ENCODE assay signal across 9 mouse cellular contexts in the genomic region with DNA sequence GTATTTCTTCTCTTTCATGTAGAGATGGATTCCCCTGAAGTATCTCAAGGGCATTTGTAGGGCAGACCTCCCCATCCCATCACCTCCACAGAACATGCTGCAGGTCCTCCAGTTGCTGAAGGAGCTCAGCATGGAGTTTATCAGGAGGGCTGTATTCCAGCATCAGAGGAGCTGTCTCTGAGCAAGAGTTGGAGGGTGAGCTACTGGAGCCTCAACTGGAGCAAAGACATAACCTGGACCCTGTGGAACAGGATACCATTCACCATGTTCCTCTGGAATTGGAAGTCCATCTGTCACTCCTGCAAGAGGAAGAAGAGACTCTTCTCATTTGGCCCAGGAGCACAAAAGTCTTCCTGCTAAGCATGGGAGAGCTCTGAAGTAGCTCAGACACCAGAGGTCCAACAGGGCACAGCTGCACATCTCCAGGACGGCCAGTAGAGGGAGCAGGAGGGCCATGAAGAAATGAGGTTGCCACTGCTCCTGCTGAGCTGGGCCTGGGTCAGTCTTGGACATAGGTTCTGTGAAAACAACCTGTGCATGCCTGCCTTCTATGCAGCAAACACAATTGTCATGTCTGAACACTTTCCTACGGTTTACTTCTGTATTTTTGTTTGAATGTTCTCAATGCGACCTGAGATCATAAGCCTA. TPM values are rescaled to one million over a fixed set of nuclear protein-coding genes. Genes with fewer than 3 reads are reported as not detected.
DNase-seq lines count a peak whose midpoint lies in the region; ATAC-seq lines count a peak whose summit lies in the region.
"Had no signal": no experiment of that assay in that cellular context is flagged by ENCODE, and none has a peak within 500 bp of the region (broad histone marks: within the 10 kb centered on the region; RNA-seq: fewer than 3 reads in every experiment).

No protein-coding gene starts in this region.

- H3K27ac ChIP-seq in heart, embryonic 12.5 days (ENCODE audit: poor library complexity, severe bottlenecking): no peak overlapping the region
- H3K27ac ChIP-seq in kidney, embryonic 16.5 days (ENCODE audit: low read length): no peak overlapping the region
- no peak overlapping the region for H3K27ac ChIP-seq in liver, embryonic 11.5 days (ENCODE audit: low read depth, low read length)
- H3K27ac ChIP-seq: embryonic facial prominence, embryonic 13.5 days had no signal

- no peaks in the 10 kb centered on the region for H3K4me1 ChIP-seq in heart, embryonic 12.5 days (replicated peaks)
- H3K4me1 ChIP-seq in kidney, embryonic 16.5 days (ENCODE audit: insufficient read depth, low read length): no peaks in the 10 kb centered on the region
- no peaks in the 10 kb centered on the region for H3K4me1 ChIP-seq in liver, embryonic 11.5 days (replicated peaks; ENCODE audit: control insufficient read depth, insufficient read depth, low read length)
- H3K4me1 ChIP-seq: embryonic facial prominence, embryonic 13.5 days had no signal

- no peak overlapping the region for H3K4me2 ChIP-seq in heart, embryonic 12.5 days
- H3K4me2 ChIP-seq in kidney, embryonic 16.5 days (replicated peaks; ENCODE audit: low read depth, low read length): no peak overlapping the region
- H3K4me2 ChIP-seq in liver, embryonic 11.5 days: no peak overlapping the region
- H3K4me2 ChIP-seq: embryonic facial prominence, embryonic 13.5 days had no signal

- WGBS in heart, embryonic 12.5 days: 22% methylated on average over 3 of the region's 3 CpGs
- 20% methylated on average over 3 of the region's 3 CpGs for WGBS in kidney, embryonic 16.5 days
- WGBS in liver, embryonic 11.5 days: 22% methylated on average over 3 of the region's 3 CpGs

- H3K4me3 ChIP-seq in heart, embryonic 12.5 days: no peak overlapping the region
- H3K4me3 ChIP-seq in kidney, embryonic 16.5 days (ENCODE audit: low read length): no peak overlapping the region
- no peak overlapping the region for H3K4me3 ChIP-seq in liver, embryonic 11.5 days (ENCODE audit: low read depth, low read length)
- H3K4me3 ChIP-seq: embryonic facial prominence, embryonic 13.5 days had no signal

- no peaks in the 10 kb centered on the region for H3K9me3 ChIP-seq in heart, embryonic 12.5 days (replicated peaks)
- H3K9me3 ChIP-seq in kidney, embryonic 16.5 days (ENCODE audit: low read length): no peaks in the 10 kb centered on the region
- H3K9me3 ChIP-seq in liver, embryonic 11.5 days (ENCODE audit: control insufficient read depth, low read length): no peaks in the 10 kb centered on the region
- H3K9me3 ChIP-seq: embryonic facial prominence, embryonic 13.5 days had no signal

- peak; percentile 85 for DNase-seq in brain, adult 2 months (ENCODE audit: low read depth, low spot score)
- DNase-seq in liver, embryonic 11.5 days (ENCODE audit: low spot score): peak; percentile 63
- peak; percentile 82 for DNase-seq in neural tube, embryonic 10.5 days (ENCODE audit: extremely low spot score, low spot score)
- DNase-seq in splenic B cell, adult 2 months (ENCODE audit: low read depth, low spot score): peak; percentile 84

- 0 out of 2 replicates have a peak, but pooled peaks cover 4% of the 10 kb centered on the region for H3K27me3 ChIP-seq in heart, embryonic 12.5 days (replicated peaks)
- H3K27me3 ChIP-seq in kidney, embryonic 16.5 days (ENCODE audit: insufficient read depth, low read length): peaks cover 6% of the 10 kb centered on the region; the same call in 1 of the 2 replicates
- H3K27me3 ChIP-seq in liver, embryonic 11.5 days (replicated peaks; ENCODE audit: control insufficient read depth, insufficient read depth, low read length): no peaks in the 10 kb centered on the region; the same call in 1 of the 2 replicates
- H3K27me3 ChIP-seq in splenic B cell, adult 2 months (ENCODE audit: control insufficient read depth, insufficient read depth, low read length, poor library complexity, severe bottlenecking): no peaks in the 10 kb centered on the region

- peak; percentile 67 for ATAC-seq in CD4-positive, CD25-positive, alpha-beta regulatory T cell, adult 4 months
- ATAC-seq in erythroblast, adult 5-6 weeks (replicated peaks; ENCODE audit: low FRiP score, poor library complexity, severe bottlenecking): peak; percentile 95
- ATAC-seq in heart, embryonic 12.5 days (ENCODE audit: insufficient number of reproducible peaks, low FRiP score): peak; percentile 57
- peak; percentile 92 for ATAC-seq in kidney, embryonic 16.5 days (ENCODE audit: low FRiP score, low TSS enrichment)
- peak; percentile 67 for ATAC-seq in liver, embryonic 11.5 days (replicated peaks; ENCODE audit: low FRiP score)

- no peaks in the 10 kb centered on the region for H3K36me3 ChIP-seq in heart, embryonic 12.5 days
- no peaks in the 10 kb centered on the region for H3K36me3 ChIP-seq in kidney, embryonic 16.5 days (ENCODE audit: insufficient read depth, low read length)
- H3K36me3 ChIP-seq in liver, embryonic 11.5 days (ENCODE audit: control insufficient read depth, insufficient read depth, low read length): no peaks in the 10 kb centered on the region
- H3K36me3 ChIP-seq in splenic B cell, adult 2 months (ENCODE audit: control insufficient read depth, insufficient read depth, low read length, poor library complexity, severe bottlenecking): no peaks in the 10 kb centered on the region
- H3K36me3 ChIP-seq: embryonic facial prominence, embryonic 13.5 days had no signal

- no peak overlapping the region for H3K9ac ChIP-seq in heart, embryonic 12.5 days
- no peak overlapping the region for H3K9ac ChIP-seq in kidney, embryonic 16.5 days (replicated peaks; ENCODE audit: low read length)
- H3K9ac ChIP-seq in liver, embryonic 11.5 days (ENCODE audit: low read depth, low read length): no peak overlapping the region
- H3K9ac ChIP-seq: embryonic facial prominence, embryonic 13.5 days had no signal

RNA-seq across cellular contexts. Expression of gene Ifnab, which starts 5.2 kb away (rescaled TPM):
- not detected for polyA plus RNA-seq in CD4-positive, CD25-positive, alpha-beta regulatory T cell, adult 4 months (2017; shearing (Covaris generic))
- total RNA-seq in erythroblast, adult 5-6 weeks (2015; ENCODE audit: low replicate concordance): not detected in 2 replicates
- total RNA-seq in erythroblast, adult 5-6 weeks (2017; ENCODE audit: low replicate concordance): not detected in 2 replicates
- not detected in 2 replicates for polyA plus RNA-seq in heart, embryonic 12.5 days (2016; fragmentation: Nextera tagmentation; extraction: Ambion mirVana)
- polyA plus RNA-seq in kidney, embryonic 16.5 days (2015; fragmentation: Nextera tagmentation; extraction: Ambion mirVana): not detected in 2 replicates
- polyA plus RNA-seq in liver, embryonic 11.5 days (2014; fragmentation: Nextera tagmentation; extraction: Ambion mirVana): not detected in 2 replicates
- polyA plus RNA-seq: embryonic facial prominence, embryonic 13.5 days had no signal

RNA-seq across cellular contexts. Expression of gene Ifna2, which starts 12.6 kb away (rescaled TPM):
- polyA plus RNA-seq in CD4-positive, CD25-positive, alpha-beta regulatory T cell, adult 4 months (2017; shearing (Covaris generic)): not detected
- not detected in 2 replicates for total RNA-seq in erythroblast, adult 5-6 weeks (2015; ENCODE audit: low replicate concordance)
- total RNA-seq in erythroblast, adult 5-6 weeks (2017; ENCODE audit: low replicate concordance): not detected in 2 replicates
- polyA plus RNA-seq in heart, embryonic 12.5 days (2016; fragmentation: Nextera tagmentation; extraction: Ambion mirVana): not detected in 2 replicates
- not detected in 2 replicates for polyA plus RNA-seq in kidney, embryonic 16.5 days (2015; fragmentation: Nextera tagmentation; extraction: Ambion mirVana)
- not detected in 2 replicates for polyA plus RNA-seq in liver, embryonic 11.5 days (2014; fragmentation: Nextera tagmentation; extraction: Ambion mirVana)
- polyA plus RNA-seq: embryonic facial prominence, embryonic 13.5 days had no signal

RNA-seq across cellular contexts. Expression of gene Ifna16, which starts 19.6 kb away (rescaled TPM):
- polyA plus RNA-seq in CD4-positive, CD25-positive, alpha-beta regulatory T cell, adult 4 months (2017; shearing (Covaris generic)): not detected
- total RNA-seq in erythroblast, adult 5-6 weeks (2015; ENCODE audit: low replicate concordance): not detected in 2 replicates
- not detected in 2 replicates for total RNA-seq in erythroblast, adult 5-6 weeks (2017; ENCODE audit: low replicate concordance)
- polyA plus RNA-seq in heart, embryonic 12.5 days (2016; fragmentation: Nextera tagmentation; extraction: Ambion mirVana): not detected in 2 replicates
- not detected in 2 replicates for polyA plus RNA-seq in kidney, embryonic 16.5 days (2015; fragmentation: Nextera tagmentation; extraction: Ambion mirVana)
- not detected in 2 replicates for polyA plus RNA-seq in liver, embryonic 11.5 days (2014; fragmentation: Nextera tagmentation; extraction: Ambion mirVana)
- polyA plus RNA-seq: embryonic facial prominence, embryonic 13.5 days had no signal

RNA-seq across cellular contexts. Expression of gene Gm26566, which starts 25.2 kb away (rescaled TPM):
- polyA plus RNA-seq in CD4-positive, CD25-positive, alpha-beta regulatory T cell, adult 4 months (2017; shearing (Covaris generic)): not detected
- total RNA-seq in erythroblast, adult 5-6 weeks (2015; ENCODE audit: low replicate concordance): not detected in 2 replicates
- total RNA-seq in erythroblast, adult 5-6 weeks (2017; ENCODE audit: low replicate concordance): not detected in 2 replicates
- polyA plus RNA-seq in heart, embryonic 12.5 days (2016; fragmentation: Nextera tagmentation; extraction: Ambion mirVana): 0.83 and 1.1 TPM in 2 replicates
- polyA plus RNA-seq in kidney, embryonic 16.5 days (2015; fragmentation: Nextera tagmentation; extraction: Ambion mirVana): 1.3 and 1.4 TPM in 2 replicates
- polyA plus RNA-seq in liver, embryonic 11.5 days (2014; fragmentation: Nextera tagmentation; extraction: Ambion mirVana): 0.85 and 0.96 TPM in 2 replicates

RNA-seq across cellular contexts. Expression of gene Klhl9, which starts 25.9 kb away (rescaled TPM):
- polyA plus RNA-seq in CD4-positive, CD25-positive, alpha-beta regulatory T cell, adult 4 months (2017; shearing (Covaris generic)): 10 to 100 TPM; 27.3 to 43.0 TPM
- 18.6 and 26.3 TPM in 2 replicates for total RNA-seq in erythroblast, adult 5-6 weeks (2015; ENCODE audit: low replicate concordance)
- total RNA-seq in erythroblast, adult 5-6 weeks (2017; ENCODE audit: low replicate concordance): 24.0 and 29.5 TPM in 2 replicates
- 108 and 112 TPM in 2 replicates for polyA plus RNA-seq in heart, embryonic 12.5 days (2016; fragmentation: Nextera tagmentation; extraction: Ambion mirVana)
- 95.4 and 97.6 TPM in 2 replicates for polyA plus RNA-seq in kidney, embryonic 16.5 days (2015; fragmentation: Nextera tagmentation; extraction: Ambion mirVana)
- polyA plus RNA-seq in liver, embryonic 11.5 days (2014; fragmentation: Nextera tagmentation; extraction: Ambion mirVana): 65.1 and 72.9 TPM in 2 replicates
